Mouse (Mus musculus) layer of hippocampus, postnatal 36 days (tissue): ENCODE measurements around the gene Ugt8a. TPM values are rescaled to one million over a fixed set of nuclear protein-coding genes. Genes with fewer than 3 reads are reported as not detected.

Experiments
- DNase-seq, 2 experiments: peaks; one replicate each; pipeline ENCODE4 v3.0.0; 2022
- total RNA-seq, 2 experiments: library from RNA; stranded (reverse); gene quantifications; 2 replicates each; pipeline ENCODE4 v1.2.3; 2021

Gene Ugt8a
- 10 to 100 TPM; 53.0 to 53.9 TPM for total RNA-seq

GRCm38 (mm10) chr3:125938092-125938755 lies at the start of gene Ugt8a:
TSS of gene Ugt8a (minus strand) at chr3:125938619.
- DNase-seq = peak; percentile 23 to 28

DNA sequence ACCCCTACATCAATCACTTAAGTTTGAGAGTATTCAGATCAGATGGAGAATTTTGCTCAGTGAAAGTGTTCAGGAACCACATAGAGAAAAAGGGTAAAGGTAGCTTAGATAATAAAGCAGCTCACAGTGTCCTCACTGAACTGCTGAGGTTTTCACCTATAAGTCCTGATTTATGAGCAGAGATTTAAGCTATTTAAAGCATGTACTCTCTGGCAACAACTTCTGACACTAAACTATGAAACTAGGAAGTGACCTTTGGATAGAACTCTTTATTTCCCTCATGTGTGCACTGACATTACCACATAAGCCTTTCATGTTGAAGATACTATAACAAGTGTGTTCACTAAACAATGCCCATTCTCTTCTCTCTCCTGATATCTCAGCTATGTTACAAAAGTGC lies 48.2 kb upstream of the Ugt8a start:
- no peak for DNase-seq

DNA sequence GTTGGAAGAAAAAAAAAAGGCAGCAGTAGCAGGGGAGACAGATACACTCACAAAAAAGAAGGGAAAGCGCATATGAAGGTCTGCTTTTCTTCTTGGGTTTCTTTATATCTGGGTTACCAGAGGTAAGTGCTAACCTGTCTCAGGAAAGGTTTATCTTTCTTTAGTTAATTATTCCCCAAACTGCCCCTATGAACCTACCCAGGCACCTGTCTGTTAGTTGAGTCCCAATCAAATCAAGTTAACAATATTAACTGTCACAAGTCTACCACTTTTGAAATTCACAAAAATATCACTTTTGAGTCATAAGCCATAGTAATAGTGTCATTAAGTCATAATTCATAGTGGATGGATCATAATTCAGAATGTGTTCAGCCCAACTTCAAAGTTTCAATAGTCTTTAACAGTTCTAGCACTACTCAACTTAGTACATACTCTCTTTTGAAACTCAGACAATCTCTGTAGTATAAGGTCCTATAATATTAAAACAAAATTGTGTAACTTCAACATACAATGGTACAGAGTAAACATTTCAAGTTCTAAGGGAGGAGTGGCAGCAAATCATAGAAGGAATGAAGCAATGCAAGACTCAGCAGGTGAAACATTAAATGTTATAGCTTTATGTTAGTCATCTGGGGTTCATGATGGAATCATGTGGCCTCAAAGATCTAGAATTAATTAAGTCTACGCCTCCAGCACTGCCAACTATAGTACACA lies 45.4 kb upstream of the Ugt8a start:
- no peak for DNase-seq

GRCm38 (mm10) chr3:125979475-125979874 lies 41.1 kb upstream of the Ugt8a start:
- no peak for DNase-seq

GRCm38 (mm10) chr3:125975899-125976298 lies 37.5 kb upstream of the Ugt8a start:
- no peak for DNase-seq

DNA sequence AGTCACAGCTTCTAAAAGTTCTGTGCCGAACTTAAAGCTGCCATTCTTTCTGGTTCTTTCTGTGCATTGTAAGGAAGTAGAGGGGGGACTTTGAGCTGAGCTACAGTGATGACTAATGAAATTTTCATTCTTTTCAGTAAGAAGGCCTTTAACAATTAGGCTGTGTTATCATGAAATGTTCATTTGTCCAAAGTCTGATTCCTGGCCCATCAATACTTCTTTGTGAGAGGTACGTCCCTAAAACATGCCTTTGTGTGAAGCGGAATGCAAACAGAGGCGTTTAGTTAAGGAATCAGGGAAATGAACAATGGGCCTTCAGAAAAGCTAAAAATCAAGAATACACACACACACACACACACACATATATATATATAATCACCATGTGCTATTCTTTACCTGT lies 31.0 kb upstream of the Ugt8a start:
- DNase-seq = no peak

- DNase-seq = no peak
Measured at GRCm38 (mm10) chr3:125956196-125956885, 17.9 kb upstream of the Ugt8a start.

- DNase-seq = no peak
Measured at GRCm38 (mm10) chr3:125954881-125955280, 16.5 kb upstream of the Ugt8a start.

DNA sequence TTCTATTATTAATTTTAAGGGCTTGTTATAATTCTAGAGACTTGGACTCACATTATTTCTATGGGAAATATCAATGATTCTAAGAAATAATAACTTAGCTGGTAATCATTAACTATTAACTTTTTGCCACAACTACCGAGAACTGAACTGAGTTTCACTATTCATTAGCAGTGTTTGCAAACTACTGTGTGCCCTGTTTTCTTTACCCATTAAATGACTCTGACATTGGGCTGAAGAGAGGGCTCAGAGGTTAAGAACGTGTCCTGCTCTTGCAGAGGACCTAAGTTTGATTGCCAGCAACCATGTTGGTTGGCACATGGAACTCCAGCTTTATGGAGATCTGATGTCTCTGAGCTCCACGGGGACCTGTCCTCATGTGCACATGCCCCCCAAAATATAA lies 2.4 kb upstream of the Ugt8a start:
- no peak for DNase-seq

GRCm38 (mm10) chr3:125938756-125939109 lies 314 bp upstream of the Ugt8a start:
- peak; percentile 33 to 35 for DNase-seq

- peak in 1 of 2 experiments; percentile 9 for DNase-seq
Measured at GRCm38 (mm10) chr3:125937536-125938091, 805 bp downstream of the Ugt8a start.

GRCm38 (mm10) chr3:125935796-125936195 lies 2.6 kb downstream of the Ugt8a start:
- DNase-seq = no peak

DNA sequence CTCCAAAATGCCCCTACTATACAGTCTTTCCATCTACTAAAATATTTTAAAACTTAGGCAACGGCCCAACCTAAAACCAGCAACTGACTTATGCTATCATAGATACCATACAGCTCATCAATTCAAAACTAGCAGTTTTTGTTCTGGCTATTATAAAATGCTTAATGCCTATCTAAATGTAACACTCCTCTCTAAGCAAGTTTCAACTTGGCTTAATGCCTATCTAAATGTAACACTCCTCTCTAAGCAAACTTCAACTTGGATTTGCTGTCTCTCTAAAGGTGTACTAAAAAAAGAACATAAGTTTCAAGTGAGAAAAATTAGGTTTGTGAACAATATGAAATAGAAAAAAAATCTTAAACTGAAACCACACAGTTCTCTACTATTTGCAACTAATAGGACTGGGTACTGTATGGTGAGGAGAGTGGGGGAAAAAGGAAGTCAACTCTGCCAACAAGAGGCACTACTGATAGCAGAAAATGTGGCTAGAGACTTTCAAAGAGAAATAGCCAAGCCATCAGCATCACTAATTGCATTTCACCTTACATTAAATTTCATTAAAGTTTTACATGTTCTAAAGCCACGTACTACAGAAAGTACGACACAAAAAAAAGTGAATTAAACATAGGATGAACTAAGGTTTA lies 5.7 kb downstream of the Ugt8a start:
- no peak for DNase-seq

DNA sequence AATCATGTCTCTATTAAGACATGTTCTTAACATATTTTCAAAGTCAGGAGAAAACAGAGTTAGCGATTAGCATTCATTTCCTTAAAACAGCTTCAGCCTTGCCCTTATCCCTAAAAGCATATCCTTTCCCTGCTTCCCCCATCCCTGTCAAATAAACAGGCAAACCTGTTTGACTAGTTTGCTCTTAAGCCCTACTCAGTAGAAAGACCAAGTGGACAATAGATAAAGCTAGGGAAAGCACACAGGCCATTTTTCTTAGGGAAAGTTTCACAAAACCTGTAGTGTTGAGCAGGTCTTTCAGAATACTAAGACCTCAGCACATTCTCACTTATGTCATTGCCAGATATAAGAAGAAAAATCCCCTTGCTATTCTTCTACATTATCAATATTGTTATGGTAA lies 7.4 kb downstream of the Ugt8a start:
- DNase-seq = no peak

DNA sequence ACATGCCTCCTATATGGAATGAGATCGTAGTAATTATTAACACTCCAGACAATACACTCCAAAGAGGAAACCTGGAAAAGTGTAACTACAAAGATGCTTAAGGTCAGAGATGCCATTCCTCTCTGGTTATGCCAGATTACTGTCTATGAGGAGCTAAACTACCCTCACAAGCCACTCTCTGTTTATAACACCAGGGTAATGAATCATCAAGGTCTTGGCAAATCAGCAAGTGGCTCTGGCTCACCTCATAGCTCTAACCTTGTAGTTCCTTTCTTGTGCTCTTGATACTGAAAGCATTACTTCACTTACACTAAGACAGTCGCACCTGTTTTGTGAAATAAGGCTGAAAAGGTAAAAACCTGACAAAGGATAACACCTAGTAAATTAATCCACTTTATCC lies 17.5 kb downstream of the Ugt8a start:
- DNase-seq = no peak

GRCm38 (mm10) chr3:125898976-125899375 lies 39.4 kb downstream of the Ugt8a start:
- DNase-seq = no peak

DNA sequence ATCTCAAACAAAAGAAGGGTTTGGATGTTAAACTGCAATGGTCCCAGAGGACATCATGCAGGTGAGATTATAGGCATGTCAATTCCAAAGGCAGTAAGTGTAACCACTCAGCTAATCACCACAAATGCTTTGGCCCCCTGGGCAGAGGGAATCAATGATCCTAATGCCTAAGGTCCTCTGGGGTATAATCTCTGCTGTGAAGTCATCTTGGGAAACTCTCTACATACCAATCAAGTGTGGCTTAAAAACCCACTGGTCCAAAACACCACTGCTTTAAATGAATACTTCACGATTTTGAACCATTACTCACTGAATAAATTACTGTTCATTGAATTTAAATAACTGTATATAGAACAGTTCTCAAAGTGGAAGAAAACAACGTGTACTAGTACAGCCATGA lies 51.3 kb downstream of the Ugt8a start:
- DNase-seq = no peak

- no peak for DNase-seq
Measured at GRCm38 (mm10) chr3:125884879-125885278, 53.5 kb downstream of the Ugt8a start.

DNA sequence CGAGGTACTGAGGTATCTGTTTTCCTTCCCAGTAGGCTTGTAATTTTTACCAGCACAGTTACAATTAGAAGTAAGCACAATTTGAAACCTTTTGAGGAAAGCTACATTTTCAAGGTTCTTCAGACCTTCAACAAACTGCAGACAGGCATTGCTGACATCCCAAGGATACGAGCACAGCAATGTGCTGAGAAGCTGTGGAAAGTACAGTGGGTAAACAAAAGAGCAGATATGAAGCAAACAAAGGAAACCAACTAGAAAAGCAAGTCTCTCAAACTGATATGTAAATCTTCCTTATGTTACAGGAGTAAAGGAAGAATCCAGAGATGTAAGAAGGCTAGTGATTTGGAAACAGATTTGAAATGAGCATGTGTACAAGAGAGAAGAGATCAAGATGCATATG lies 54.0 kb downstream of the Ugt8a start:
- DNase-seq = no peak

DNA sequence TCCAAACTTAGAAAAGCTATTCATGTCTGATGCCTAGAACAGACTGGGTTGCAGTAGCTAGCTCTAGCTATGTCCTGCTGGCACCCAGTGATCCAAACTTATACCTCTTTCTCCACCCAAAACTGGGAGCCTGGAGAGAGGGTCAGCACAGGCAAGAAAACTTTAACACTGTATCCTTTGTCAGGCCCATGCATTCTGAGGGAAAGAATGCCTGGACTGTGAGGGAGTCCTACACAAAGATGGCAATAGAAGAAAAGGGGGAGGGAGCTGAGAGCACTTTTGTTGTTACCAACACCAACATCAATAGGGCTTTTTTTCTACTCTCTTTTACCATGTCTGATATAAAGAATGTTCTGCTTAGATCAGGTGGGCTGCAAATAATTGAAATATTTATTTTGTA lies 55.4 kb downstream of the Ugt8a start:
- DNase-seq = no peak

DNA sequence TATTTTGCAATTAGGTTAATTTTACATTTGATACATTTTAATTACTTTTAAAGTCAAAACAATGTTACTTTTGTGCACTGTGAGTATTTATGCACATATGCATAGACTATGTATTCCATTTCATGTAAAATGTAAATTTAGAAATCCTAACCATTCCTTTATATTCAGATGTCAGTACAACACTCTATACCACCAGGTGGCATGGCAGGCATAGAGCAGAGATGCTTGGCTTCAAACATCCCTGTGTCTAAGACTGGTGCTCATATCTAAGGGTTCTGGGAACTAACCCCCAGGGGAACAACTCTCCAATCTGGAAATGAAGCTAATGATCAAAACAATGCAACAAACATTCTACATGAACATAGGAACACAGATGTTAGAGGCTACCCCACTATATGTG lies 56.6 kb downstream of the Ugt8a start:
- DNase-seq = no peak

GRCm38 (mm10) chr3:125874371-125874770 lies 64.0 kb downstream of the Ugt8a start:
- no peak for DNase-seq

- no peak for DNase-seq
Measured at GRCm38 (mm10) chr3:125869873-125870272, 68.5 kb downstream of the Ugt8a start.
